Mouse (Mus musculus) brain, embryonic 18.5 days (tissue): Measurements from ENCODE around the gene Khk.
A peak's percentile ranks its signal among the peaks of the same experiment; 100 is the strongest.
"Not testable (repeated sequence)": the region's sequence is repeated elsewhere in the genome, so short reads cannot be mapped to it uniquely, and the experiment has no call there.

Experiments
- DNase-seq: peaks from one replicate; pipeline ENCODE4 v3.0.0-alpha.2; 2012; ENCODE audit warnings: low read depth, low spot score

Gene Khk

GRCm38 (mm10) chr5:30921256-30922033 lies at the start of gene Khk:
Khk (plus strand) TSS chr5:30921431.
- peak; percentile 51 for DNase-seq

GRCm38 (mm10) chr5:30872574-30872973 lies 48.7 kb upstream of the Khk start:
- no peak for DNase-seq

GRCm38 (mm10) chr5:30874365-30874764 lies 46.9 kb upstream of the Khk start:
- DNase-seq = no peak

- DNase-seq = peak; percentile 59
Measured at GRCm38 (mm10) chr5:30878616-30879015, 42.6 kb upstream of the Khk start.

GRCm38 (mm10) chr5:30879347-30879943 lies 41.8 kb upstream of the Khk start:
- no peak for DNase-seq

- not testable (repeated sequence) for DNase-seq
Measured at GRCm38 (mm10) chr5:30881839-30882238, 39.4 kb upstream of the Khk start.

- no peak for DNase-seq
Measured at GRCm38 (mm10) chr5:30886209-30886608, 35.0 kb upstream of the Khk start.

- DNase-seq = no peak
Measured at GRCm38 (mm10) chr5:30886731-30887130, 34.5 kb upstream of the Khk start.

GRCm38 (mm10) chr5:30887331-30887761 lies 33.9 kb upstream of the Khk start:
- peak; percentile 67 for DNase-seq

- peak; percentile 89 for DNase-seq
Measured at GRCm38 (mm10) chr5:30887858-30888336, 33.3 kb upstream of the Khk start.

- peak; percentile 91 for DNase-seq
Measured at GRCm38 (mm10) chr5:30888337-30889087, 32.7 kb upstream of the Khk start, which contains the start of gene Agbl5. Agbl5 (plus strand) TSS chr5:30888694.

GRCm38 (mm10) chr5:30889088-30889754 lies 32.0 kb upstream of the Khk start:
- no peak for DNase-seq

GRCm38 (mm10) chr5:30890375-30890774 lies 30.9 kb upstream of the Khk start:
- DNase-seq = no peak

- DNase-seq = no peak
Measured at GRCm38 (mm10) chr5:30901860-30902259, 19.4 kb upstream of the Khk start.

GRCm38 (mm10) chr5:30907413-30908059 lies 13.7 kb upstream of the Khk start, which contains the start of gene Ost4:
Ost4 (minus strand) TSS chr5:30907788.
- DNase-seq = peak; percentile 89

GRCm38 (mm10) chr5:30908426-30909299 lies 12.6 kb upstream of the Khk start:
- DNase-seq = no peak

- no peak for DNase-seq
Measured at GRCm38 (mm10) chr5:30909300-30909659, 12.0 kb upstream of the Khk start.

- no peak for DNase-seq
Measured at GRCm38 (mm10) chr5:30909863-30910262, 11.4 kb upstream of the Khk start.

GRCm38 (mm10) chr5:30910481-30910880 lies 10.8 kb upstream of the Khk start:
- DNase-seq = no peak

GRCm38 (mm10) chr5:30912156-30912555 lies 9.1 kb upstream of the Khk start:
- DNase-seq = no peak
